Mouse (Mus musculus): ENCODE results near the gene Obscn. TPM values are rescaled to one million over a fixed set of nuclear protein-coding genes. Genes with fewer than 3 reads are reported as not detected.
A peak's percentile ranks its signal among the peaks of the same experiment; 100 is the strongest.

Obscn gene
- total RNA-seq, 2 experiments from 2014 or later, result 626 to 647 TPM

DNA sequence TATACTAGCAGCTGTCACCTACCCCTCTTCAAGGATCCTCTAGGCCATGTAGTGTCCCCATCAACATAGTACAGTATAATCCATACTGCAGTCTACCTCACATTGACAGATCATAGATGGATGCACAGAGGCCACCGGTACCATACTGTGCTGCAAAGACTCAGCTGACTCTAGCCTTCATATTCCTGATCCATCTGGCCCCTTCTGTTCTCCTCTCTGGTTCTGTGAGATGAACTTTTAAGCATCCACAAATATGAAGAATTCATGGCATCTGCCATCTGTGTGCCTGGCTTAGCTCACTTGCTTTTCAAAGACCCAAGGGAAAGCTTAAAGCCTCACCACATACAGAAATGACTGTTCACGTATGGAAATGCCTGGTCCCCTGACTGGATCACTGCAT lies 65.9 kb downstream of the Obscn start:
- intact Hi-C loops (cut with DNase I), result no loop called here
- DNase-seq (ENCODE audit: low spot score), result no peak

DNA sequence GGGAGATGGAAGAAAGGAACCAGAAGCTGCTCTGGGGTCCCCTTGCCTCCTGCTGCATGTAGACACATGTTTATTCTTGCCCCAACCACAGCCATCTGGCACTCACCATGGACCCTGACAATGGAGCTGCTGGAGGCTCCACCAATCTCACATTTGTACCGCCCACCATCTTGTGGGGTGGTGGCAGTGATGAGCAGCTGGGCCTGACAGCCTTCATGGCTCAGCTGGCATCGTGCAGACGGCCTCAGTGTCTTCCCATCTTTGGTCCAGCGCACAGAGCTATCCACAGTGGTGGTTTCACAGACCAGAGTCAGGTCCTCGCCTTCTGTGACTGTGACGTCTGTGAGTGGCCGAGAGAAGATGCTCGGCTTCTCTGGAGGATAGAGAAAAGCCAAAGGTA lies 67.3 kb downstream of the Obscn start:
- DNase-seq (ENCODE audit: low spot score), result no peak

GRCm38 (mm10) chr11:59068433-59068832 lies 67.8 kb downstream of the Obscn start:
- no peak for DNase-seq (ENCODE audit: low spot score)
- intact Hi-C loops (cut with DNase I), result no loop called here

More for the DNA sequence above, 67.3 kb downstream of the Obscn start:
- intact Hi-C loops (cut with DNase I), result no loop called here

DNA sequence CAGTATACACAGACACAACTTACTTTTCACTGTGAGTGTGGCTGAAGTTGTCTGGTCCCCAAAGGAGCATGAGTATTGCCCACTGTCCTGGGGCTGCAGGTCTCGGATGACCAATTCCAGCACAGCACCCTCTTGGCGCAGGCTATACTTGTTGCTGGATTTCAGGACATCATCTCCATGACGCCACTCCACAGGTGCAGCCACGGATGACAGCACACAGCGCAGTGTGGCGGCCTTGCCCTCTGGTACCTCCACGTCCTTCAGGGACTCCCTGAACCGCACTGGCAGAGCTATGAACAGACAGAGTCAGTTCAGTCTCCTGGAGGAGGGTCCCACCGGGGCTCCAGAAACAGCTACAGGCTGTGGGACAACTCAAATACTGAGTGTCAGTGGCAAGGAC lies 68.3 kb downstream of the Obscn start:
- no peak for DNase-seq (ENCODE audit: low spot score)
- intact Hi-C loops (cut with DNase I), result no loop called here

DNA sequence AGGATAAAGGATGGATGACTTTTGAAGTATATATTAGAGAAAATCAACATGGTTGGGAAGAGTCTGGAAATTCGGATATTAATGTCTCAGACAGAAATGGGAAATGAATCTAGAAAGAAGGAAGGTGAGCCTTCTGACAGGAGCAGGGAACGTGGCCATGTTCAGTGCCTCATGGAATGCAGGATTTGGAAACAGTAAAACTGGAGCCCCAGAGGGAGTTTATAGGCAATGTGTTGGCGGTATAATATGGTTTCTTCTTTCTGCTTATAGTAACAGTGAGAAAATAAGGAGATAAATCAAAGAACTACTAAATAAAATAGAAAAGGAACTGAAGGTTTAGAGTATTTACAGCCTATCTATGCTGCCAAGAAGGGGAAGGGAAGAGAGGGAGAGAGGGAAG lies 78.2 kb downstream of the Obscn start:
- intact Hi-C loops (cut with DNase I), result no loop called here
- DNase-seq (ENCODE audit: low spot score), result no peak

- no peak for DNase-seq (ENCODE audit: low spot score)
- intact Hi-C loops (cut with DNase I), result no loop called here
These were observed 85.2 kb downstream of the Obscn start for GRCm38 (mm10) chr11:59051031-59051430.

GRCm38 (mm10) chr11:59044703-59045330 lies 91.4 kb downstream of the Obscn start:
- intact Hi-C loops (cut with DNase I), result no loop called here
- peak; percentile 14 for DNase-seq (ENCODE audit: low spot score)

DNA sequence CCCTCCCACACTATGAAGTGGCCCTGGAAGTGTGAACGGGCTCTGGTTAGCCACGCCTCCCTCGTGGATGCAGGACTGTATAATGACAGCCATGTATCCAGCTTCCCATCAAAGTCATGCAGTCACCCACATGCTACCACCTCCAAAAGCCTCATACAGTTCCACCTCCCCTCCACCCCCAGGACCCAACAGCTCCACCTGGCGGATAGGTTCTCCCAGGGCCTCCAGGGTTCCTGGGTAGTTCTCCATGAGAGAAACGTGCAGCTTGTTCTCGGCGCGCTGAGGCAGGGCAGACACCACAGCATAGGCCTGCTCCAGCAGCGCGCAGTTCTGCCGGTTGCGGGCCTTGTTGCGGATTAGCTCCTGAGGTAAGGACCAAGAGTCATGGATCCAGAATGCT lies 107.2 kb downstream of the Obscn start:
- no peak for DNase-seq (ENCODE audit: low spot score)
- intact Hi-C loops (cut with DNase I), result no loop called here

DNA sequence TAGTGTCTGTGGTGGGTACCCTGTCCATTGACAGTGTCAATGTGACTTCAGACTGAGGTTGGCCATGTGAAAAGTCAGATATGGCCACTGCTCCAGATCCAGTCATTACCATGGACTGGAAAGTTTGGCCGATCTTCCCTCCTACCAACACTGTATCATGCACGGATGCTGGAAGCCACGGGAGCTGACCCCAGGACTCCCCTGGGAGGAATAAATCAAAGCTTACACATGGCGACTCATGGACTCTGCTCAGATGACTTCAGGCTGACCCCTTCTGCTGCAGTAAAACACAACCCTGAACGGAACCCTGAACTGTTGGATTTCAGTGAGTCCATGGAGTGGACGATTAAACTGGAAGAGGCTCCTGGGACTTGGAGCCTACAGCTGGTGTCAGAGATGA lies 109.8 kb downstream of the Obscn start:
- DNase-seq (ENCODE audit: low spot score), result no peak
- intact Hi-C loops (cut with DNase I), result no loop called here

GRCm38 (mm10) chr11:59015052-59015451 lies 121.2 kb downstream of the Obscn start:
- no peak for DNase-seq (ENCODE audit: low spot score)
- intact Hi-C loops (cut with DNase I), result no loop called here

- DNase-seq (ENCODE audit: low spot score), result no peak
- intact Hi-C loops (cut with DNase I), result no loop called here
These were observed 133.7 kb downstream of the Obscn start for GRCm38 (mm10) chr11:59002327-59003079.

DNA sequence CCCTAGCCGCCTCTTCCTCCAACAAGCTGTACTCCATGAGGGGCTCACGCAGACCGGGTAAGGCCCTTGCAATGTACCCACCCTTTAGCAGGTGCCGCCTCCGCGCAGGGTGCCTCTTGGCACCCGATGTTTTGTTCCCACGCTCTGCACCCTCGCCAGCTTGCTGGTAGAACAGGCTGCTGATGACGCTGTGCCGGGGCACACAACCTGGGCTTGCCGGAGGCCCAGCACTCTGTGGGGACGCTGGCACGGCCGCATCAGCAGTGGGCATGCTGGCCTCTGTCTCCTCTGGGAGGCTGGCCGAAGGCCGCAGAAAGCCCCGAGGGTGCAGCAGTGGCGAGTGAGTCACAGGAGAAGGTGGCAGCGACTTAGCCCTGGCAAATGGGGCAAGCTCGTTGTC lies 135.6 kb downstream of the Obscn start:
- intact Hi-C loops (cut with DNase I), result no loop called here
- no peak for DNase-seq (ENCODE audit: low spot score)

GRCm38 (mm10) chr11:58999830-59000229 lies 136.4 kb downstream of the Obscn start:
- no peak for DNase-seq (ENCODE audit: low spot score)
- intact Hi-C loops (cut with DNase I), result no loop called here

DNA sequence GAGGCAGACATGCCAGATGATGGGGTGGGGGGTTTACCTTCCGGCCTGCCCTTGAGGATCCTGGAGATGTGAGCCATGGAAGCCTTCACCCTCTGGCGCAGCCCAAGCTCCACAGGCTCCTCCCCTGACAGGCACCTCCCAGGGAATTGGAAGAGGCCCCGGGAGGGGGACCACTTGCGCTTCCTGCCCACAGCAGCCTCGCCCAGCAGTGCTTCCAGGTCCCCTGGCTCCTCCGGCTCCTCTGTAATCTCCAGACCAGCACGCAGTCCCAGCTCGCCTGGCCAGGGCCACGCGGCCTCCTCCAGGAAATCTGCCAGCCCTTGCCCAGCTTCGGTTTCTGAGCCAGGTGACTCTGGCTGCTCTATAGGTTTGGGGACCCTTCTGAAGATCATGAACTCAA lies 137.0 kb downstream of the Obscn start:
- intact Hi-C loops (cut with DNase I), result no loop called here
- peak; percentile 66 for DNase-seq (ENCODE audit: low spot score)

GRCm38 (mm10) chr11:58997541-58997940 lies 138.7 kb downstream of the Obscn start:
- DNase-seq (ENCODE audit: low spot score), result no peak
- intact Hi-C loops (cut with DNase I), result no loop called here

DNA sequence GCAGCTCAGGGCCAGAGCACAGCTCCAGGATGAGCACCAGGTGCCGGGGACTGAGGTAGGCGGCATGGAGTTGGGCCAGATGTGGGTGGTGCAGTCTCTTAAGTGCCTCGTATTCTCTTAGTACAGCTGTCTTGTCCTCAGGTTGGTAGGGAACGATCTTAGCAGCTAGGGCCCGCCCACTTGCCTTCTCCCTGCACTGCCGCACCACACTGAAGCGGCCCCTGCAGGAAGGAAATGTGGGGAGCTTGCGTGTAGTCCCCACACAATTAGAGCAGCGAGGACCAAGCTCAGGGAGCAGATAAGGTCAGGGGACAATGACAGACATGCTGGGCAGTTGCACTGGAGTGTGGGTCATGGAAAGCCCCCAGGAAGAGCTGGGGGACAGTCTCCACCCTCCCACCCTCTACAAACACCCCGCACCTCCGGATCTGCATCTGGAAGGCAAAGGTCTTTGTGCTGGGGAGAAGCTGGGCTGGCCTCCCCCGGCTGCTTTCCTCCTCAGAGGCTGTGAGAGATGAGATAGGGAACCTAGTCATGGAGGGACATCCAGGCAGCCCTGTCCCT lies 140.3 kb downstream of the Obscn start:
- intact Hi-C loops (cut with DNase I), result no loop called here
- no peak for DNase-seq (ENCODE audit: low spot score)

DNA sequence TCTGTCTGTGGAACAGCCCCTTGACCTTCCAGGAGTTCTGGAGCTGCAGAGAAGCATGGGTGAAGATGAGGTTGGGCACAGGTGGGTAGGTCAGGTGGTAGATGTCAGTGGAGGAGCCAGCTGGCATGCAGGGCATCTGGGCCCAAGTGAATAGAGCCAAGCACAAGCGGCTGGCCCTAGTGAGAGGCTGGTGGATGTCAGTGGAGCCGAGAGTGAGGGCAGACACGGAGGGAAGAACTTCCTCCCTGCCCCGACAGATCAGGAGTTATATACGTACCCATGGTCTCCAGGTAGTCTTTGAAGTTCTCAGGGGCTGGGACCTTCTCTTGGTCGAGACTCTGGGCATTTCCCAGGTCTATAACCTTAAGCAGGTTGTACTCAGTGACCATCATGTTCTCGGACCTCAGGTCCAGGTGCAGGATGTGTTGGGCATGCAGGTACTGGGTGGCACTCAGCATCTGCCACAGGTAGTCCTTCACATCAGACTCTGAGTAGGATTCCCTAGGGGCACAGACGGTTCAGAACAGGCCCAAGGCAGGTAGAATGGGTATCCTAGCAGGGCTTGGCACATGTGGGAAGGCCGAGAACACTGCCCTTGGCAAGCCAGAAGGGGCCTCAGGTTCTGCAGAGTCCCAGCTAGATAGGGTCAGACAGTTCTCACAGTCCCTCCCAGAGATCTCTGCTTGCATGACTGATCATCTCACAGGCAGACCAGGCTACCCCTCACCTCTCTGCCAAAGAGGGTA lies 141.0 kb downstream of the Obscn start:
- DNase-seq (ENCODE audit: low spot score), result no peak
- intact Hi-C loops (cut with DNase I), result no loop called here

DNA sequence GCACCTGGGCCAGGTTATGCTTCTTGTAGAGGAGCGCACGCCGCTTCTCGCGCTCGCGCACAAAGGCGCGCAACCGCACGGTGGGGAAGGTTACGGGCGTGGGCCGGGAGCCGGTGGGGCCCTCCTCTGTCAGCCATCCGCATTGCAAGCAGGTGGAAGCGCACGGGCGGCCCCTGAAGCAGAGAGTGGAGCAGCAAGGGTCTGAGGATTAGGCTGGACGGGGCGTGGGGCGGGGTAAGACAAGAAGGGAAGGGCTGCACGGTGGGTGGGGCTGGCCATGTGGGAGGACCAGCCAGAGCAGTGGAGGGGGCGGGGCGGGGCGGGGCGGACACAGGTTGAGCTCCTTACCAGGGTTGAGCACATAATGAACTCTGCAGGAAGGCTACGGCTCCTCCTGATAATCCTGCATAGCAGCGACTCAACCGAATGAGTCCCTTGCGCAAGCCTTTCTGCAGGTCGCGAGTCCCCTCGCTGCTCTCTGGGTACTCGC lies 141.8 kb downstream of the Obscn start:
- no peak for DNase-seq (ENCODE audit: low spot score)

DNA sequence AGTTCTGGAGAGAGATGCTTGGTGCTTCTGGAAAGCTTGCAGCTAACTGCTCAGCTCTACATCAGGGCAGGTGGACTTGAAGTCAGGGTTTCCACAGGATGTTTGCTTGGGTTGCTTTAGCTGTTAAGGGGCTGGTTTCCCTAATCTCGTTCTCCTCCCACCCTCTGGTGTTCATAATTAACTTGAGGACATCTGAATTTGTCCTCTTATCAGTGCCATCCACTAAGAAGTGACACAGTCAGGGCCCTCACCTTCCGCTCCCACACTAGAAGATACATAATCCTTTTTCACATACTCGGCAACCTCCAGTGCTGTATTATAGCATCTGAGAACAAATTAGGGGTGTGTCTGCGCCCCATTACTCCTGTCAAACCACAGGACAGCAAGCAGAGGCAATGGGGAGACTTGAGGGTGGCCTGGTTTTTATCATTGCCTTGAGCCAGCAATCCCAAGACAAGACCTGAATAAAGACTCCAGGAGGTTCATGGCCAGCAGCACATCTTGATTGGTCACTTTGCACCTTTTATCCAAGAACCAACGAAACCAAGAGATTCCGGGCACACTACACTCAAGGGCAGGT lies 143.0 kb downstream of the Obscn start:
- DNase-seq (ENCODE audit: low spot score), result no peak
- intact Hi-C loops (cut with DNase I), result no loop called here

More for the DNA sequence above, 141.8 kb downstream of the Obscn start:
- intact Hi-C loops (cut with DNase I), result no loop called here

DNA sequence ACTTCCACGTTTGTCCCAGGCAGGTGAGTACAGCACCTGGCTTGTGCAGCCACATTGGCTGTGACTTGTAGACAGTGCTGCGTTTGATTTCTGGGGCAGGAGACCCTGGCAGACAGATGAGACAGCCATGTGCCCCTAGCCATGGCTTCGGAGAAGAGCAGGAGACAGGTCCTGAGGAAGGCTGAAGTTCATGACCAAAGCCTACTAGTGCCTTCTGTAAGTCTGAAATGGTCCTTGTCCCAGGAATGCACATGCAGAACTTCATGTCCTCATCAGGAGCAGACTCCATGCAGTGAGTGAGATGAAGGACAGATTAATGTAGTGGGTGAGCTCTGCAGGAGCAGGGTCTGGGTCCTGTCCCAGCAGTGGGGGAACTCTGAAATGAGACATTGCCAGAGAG lies 144.3 kb downstream of the Obscn start:
- no peak for DNase-seq (ENCODE audit: low spot score)
- intact Hi-C loops (cut with DNase I), result no loop called here
